Mouse (Mus musculus): ENCODE results near the gene Mri1. TPM values are rescaled to one million over a fixed set of nuclear protein-coding genes. Genes with fewer than 3 reads are reported as not detected.

The Mri1 gene
- polyA plus RNA-seq, 1 experiment from 2014 or later: 53.3 TPM

DNA sequence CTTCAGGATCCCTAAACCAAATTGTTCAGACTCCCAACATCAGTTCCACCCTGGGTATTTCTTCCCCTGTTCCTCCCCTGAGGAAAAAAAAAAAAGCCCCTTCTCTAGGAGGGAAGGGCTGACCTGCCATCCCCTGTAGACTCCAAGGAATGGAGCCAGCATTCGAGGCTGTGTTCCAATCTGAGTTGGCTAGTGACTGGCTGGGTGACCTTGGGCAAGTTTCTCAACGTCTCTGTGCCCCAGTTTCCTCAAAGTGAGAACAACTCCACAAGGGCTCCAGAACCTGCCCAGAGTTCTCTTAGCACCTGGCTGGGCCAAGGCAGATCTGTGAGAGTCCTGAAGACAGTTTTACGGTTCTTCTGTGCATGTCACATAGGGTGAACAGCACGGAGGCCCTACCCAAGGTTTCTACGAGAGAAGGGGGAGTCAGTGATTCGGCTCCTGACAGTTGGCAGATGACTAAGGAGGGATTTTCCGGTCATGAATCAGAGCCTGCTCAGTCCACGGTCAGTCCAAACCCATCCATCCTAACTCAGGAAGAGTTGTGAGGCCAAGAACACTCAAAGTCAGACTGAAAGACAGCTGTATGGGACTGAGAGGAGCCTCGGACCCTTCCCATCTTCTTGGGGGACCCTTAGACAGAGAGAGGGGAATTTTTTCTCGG is 21.2 kb downstream of the Mri1 start:
- Histone ChIP-seq H3K4me1 (peaks cover 38% of the 10 kb centered on the region), H3K36me3 (peaks cover 34% of the 10 kb centered on the region), H3K4me3 (peak overlapping the region; percentile 85), H3K27me3 (no peaks in the 10 kb centered on the region), H3K9me3 (no peaks in the 10 kb centered on the region), H3K9ac (replicated peaks) (peak overlapping the region; percentile 96), H3K4me2 (replicated peaks) (peak overlapping the region; percentile 64), H3K27ac (replicated peaks) (peak overlapping the region; percentile 75; the same call in 1 of the 2 replicates)
- WGBS: 37% methylated on average over 10 of the region's 10 CpGs
- no peak for ATAC-seq (replicated peaks)

DNA sequence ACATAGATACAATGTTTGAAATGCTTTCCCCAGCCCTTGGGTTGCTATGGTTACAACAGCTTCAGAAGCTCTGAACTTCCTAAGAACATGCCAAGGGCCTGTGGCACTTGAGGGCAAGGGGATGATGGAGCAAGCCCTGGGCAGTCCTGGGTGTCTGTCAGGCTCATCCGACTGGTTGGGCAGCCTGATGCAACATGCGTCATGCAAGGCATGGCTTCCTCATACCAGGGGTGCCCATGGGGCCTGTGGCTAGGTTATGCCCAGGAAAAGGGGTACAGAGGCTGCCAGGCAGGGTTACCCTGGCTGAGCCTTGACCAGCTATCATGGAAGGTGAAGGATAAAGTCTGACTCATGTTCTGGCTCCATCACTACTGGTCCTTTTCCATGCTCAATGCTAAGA is 24.1 kb downstream of the Mri1 start:
- H3K4me3 ChIP-seq: no peak overlapping the region
- H3K27ac ChIP-seq (replicated peaks): no peak overlapping the region
- WGBS: 93% methylated on average over 2 of the region's 2 CpGs
- H3K4me2 ChIP-seq (replicated peaks): no peak overlapping the region
- H3K4me1 ChIP-seq: peaks cover 36% of the 10 kb centered on the region
- ATAC-seq (replicated peaks): no peak
- H3K9me3 ChIP-seq: no peaks in the 10 kb centered on the region
- H3K27me3 ChIP-seq: no peaks in the 10 kb centered on the region
- H3K9ac ChIP-seq (replicated peaks): no peak overlapping the region
- H3K36me3 ChIP-seq: peaks cover 61% of the 10 kb centered on the region

DNA sequence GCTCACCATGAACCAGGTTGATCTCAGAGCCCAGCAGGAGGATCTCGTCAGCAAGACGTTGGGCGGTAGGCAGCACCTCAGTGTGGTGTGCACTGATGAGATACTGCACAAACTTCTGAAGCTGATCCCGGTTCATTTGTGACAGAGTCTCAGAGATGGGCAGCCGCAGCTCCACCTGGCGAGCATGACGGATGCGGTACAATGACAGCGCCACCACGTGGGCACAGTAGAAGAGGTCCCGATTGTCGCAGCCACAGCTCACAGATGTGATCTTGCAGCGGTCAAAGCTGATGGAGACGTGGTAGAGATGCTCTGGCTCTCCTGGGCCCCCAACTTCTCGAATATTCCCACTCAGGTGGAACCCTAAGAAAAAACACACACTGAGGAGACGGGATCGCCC is 26.4 kb downstream of the Mri1 start:
- no peak overlapping the region for H3K4me2 ChIP-seq (replicated peaks)
- H3K9ac ChIP-seq (replicated peaks): no peak overlapping the region
- peaks cover 26% of the 10 kb centered on the region for H3K4me1 ChIP-seq
- H3K9me3 ChIP-seq: no peaks in the 10 kb centered on the region
- H3K27ac ChIP-seq (replicated peaks): no peak overlapping the region
- H3K4me3 ChIP-seq: no peak overlapping the region
- peaks cover 84% of the 10 kb centered on the region for H3K36me3 ChIP-seq
- ATAC-seq (replicated peaks): no peak
- WGBS: 73% methylated on average over 17 of the region's 17 CpGs
- H3K27me3 ChIP-seq: no peaks in the 10 kb centered on the region

DNA sequence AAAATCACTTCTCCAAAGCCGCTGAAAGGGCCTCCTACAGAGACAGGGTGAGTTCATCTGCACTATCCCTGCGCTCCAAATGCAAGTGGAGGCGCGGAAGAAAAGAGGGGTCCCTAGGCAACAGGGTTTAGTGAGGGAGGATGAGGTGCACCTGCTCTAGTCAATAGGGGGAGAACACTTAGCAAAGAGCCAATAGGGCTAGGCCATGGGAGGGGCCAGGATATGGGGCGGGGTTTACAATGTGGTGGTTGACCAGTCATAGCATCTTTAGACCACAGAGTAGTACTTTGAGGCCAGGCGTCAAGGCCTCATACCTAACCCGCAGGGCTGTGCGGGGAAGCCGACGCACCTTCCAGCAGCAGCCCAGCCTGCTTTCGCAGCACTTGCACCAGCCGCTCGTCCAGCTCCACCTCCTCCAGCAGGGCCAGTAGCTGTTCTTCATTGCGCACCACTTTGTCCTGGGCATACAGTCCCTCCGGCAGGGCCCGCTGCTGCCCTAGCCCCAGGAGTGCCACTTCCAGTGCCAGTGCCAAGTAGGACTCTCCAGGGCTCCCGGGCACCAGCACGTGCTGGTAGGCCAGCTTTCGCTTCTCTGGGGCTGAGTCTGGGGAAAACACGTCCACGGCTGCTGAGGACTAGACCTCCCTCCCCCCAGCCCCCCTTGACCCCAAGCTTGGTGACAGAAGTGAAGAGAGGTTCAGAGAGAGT is 33.6 kb downstream of the Mri1 start:
- H3K4me1 ChIP-seq: no peaks in the 10 kb centered on the region
- H3K9ac ChIP-seq (replicated peaks): no peak overlapping the region
- 0 out of 2 replicates have a peak, but pooled peaks have one; percentile 35 for ATAC-seq (replicated peaks)
- no peaks in the 10 kb centered on the region for H3K27me3 ChIP-seq
- WGBS: 76% methylated on average over 21 of the region's 21 CpGs
- H3K4me3 ChIP-seq: no peak overlapping the region
- no peak overlapping the region for H3K27ac ChIP-seq (replicated peaks)
- no peak overlapping the region for H3K4me2 ChIP-seq (replicated peaks)
- H3K36me3 ChIP-seq: peaks cover 94% of the 10 kb centered on the region
- no peaks in the 10 kb centered on the region for H3K9me3 ChIP-seq

DNA sequence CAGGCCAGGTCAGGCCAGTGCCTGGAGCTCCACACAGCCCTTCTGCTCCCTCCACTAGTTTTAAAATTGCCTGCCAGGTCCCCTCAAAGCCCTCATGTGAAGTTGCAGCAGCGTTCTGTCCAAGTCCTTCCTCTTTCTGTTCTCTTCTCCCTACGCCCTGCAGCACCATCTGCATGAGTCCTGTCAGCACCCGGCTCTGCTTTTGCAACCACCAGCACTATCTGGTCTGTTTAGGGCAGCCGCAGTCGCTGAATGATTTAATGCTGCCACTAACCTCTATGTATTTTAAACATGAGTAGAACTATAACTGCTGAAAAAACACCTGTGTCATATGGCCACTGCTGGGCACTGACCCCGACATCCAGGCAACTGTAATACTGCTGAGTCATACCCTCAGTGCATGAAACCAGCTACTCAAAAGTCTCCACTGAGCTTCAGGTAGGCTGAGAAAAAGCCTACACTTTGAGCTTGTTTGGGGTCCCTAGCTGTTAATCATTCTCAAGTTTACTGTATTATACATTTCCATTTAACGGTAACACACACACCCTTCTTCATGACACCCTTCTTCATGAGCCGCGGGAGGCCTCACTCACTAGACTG is 34.5 kb downstream of the Mri1 start:
- Histone ChIP-seq H3K27ac (replicated peaks) (no peak overlapping the region), H3K4me2 (replicated peaks) (no peak overlapping the region), H3K9me3 (no peaks in the 10 kb centered on the region), H3K4me1 (no peaks in the 10 kb centered on the region), H3K27me3 (no peaks in the 10 kb centered on the region), H3K4me3 (no peak overlapping the region), H3K9ac (replicated peaks) (no peak overlapping the region), H3K36me3 (peaks cover 94% of the 10 kb centered on the region)
- 91% methylated on average over 9 of the region's 9 CpGs for WGBS
- ATAC-seq (replicated peaks): no peak

DNA sequence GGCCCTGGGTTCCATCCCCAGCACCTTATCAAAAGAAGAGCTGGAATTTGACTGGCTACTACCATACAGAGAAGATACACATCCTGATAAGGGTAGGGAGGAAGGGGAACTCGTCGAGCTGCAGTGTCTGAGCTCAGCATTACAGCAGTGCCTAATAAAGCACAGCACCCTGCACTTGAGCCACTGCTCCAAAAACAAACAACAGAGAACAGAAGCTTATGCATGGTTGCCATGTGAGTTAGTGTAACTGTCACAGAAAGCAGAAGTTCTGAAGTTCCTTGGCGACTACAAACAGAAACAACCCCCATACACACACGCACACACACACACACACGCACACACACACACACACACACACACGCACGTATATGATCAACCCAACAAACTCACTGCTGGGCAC is 37.0 kb downstream of the Mri1 start:
- Histone ChIP-seq H3K4me3 (no peak overlapping the region), H3K9ac (replicated peaks) (no peak overlapping the region), H3K4me1 (no peaks in the 10 kb centered on the region), H3K36me3 (peaks cover 94% of the 10 kb centered on the region), H3K9me3 (no peaks in the 10 kb centered on the region), H3K27me3 (no peaks in the 10 kb centered on the region), H3K27ac (replicated peaks) (no peak overlapping the region), H3K4me2 (replicated peaks) (no peak overlapping the region)
- 89% methylated on average over 7 of the region's 7 CpGs for WGBS
- no peak for ATAC-seq (replicated peaks)

DNA sequence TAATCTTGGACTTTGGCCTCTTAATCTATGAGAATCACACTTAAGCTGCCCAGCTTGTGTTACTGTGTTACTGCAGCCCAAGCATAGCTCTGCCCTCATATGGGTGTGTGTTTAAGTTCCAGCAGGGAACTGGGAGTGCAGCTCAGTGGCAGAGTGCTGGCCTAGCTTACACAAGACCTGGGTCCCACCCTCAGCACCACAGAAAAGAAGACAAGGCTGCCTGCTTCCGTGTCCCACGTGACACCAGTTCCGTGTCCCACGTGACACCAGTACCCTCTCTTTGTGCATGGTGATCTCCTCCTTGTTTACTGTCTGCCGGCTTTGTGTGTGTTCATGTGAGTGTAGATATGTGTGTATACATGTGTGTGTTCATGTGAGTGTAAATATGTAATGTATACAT is 39.0 kb downstream of the Mri1 start:
- WGBS: 94% methylated on average over 5 of the region's 5 CpGs
- Histone ChIP-seq H3K27me3 (no peaks in the 10 kb centered on the region), H3K4me2 (replicated peaks) (no peak overlapping the region)

DNA sequence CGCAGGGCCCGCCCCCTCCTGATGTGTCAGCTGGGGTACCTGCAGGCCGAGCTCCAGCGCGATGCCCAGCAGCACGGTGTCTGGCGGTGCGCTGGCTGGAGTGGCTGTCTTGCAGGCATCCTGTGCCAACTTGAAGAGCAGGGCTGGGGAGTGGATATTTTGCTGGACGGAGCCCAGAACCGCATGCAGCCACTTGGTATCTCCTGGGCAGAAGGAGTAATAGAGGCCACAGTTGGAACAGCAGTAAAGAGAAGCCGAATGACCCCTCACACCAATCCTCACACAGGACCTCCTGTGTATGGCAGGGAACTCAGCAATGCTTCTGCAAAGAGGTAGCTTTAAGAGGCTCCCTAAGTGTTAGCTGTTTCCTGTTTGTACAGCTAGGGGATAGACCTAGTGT is 39.9 kb downstream of the Mri1 start:
- no peak overlapping the region for H3K9ac ChIP-seq (replicated peaks)
- H3K27ac ChIP-seq (replicated peaks): no peak overlapping the region
- H3K4me2 ChIP-seq (replicated peaks): no peak overlapping the region
- no peaks in the 10 kb centered on the region for H3K9me3 ChIP-seq
- H3K27me3 ChIP-seq: no peaks in the 10 kb centered on the region
- no peaks in the 10 kb centered on the region for H3K4me1 ChIP-seq
- ATAC-seq (replicated peaks): no peak
- H3K36me3 ChIP-seq: peaks cover 90% of the 10 kb centered on the region
- no peak overlapping the region for H3K4me3 ChIP-seq
- 96% methylated on average over 11 of the region's 11 CpGs for WGBS

More for the DNA sequence above, 39.0 kb downstream of the Mri1 start:
- Histone ChIP-seq H3K27ac (replicated peaks) (no peak overlapping the region), H3K4me1 (no peaks in the 10 kb centered on the region), H3K9ac (replicated peaks) (no peak overlapping the region), H3K36me3 (peaks cover 91% of the 10 kb centered on the region), H3K9me3 (no peaks in the 10 kb centered on the region), H3K4me3 (no peak overlapping the region)
- no peak for ATAC-seq (replicated peaks)

DNA sequence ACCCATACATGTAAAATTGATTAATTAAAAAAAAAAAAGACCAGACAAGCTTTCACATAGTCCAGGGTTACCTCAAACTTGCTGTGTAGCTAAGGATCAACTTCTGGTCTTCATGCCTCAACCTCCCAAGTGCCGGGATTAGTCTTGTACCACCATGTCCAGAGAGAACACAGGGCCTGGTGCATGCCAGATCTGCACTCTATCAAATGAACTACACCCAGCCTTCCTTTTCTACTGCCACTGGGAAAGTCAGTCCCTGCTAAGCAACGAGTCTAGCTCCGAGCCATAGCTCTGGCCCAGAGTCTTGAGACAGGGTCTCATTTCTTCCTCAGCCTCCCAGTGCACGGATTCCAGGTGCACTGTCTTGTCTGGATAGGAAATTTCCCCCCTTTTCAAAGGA is 43.8 kb downstream of the Mri1 start:
- no peak for ATAC-seq (replicated peaks)
- peaks cover 21% of the 10 kb centered on the region for H3K4me1 ChIP-seq
- no peak overlapping the region for H3K9ac ChIP-seq (replicated peaks)
- H3K36me3 ChIP-seq: peaks cover 70% of the 10 kb centered on the region
- H3K9me3 ChIP-seq: no peaks in the 10 kb centered on the region
- no peak overlapping the region for H3K27ac ChIP-seq (replicated peaks)
- WGBS: 95% methylated on average over 4 of the region's 4 CpGs
- H3K4me2 ChIP-seq (replicated peaks): no peak overlapping the region
- no peak overlapping the region for H3K4me3 ChIP-seq
- H3K27me3 ChIP-seq: no peaks in the 10 kb centered on the region

DNA sequence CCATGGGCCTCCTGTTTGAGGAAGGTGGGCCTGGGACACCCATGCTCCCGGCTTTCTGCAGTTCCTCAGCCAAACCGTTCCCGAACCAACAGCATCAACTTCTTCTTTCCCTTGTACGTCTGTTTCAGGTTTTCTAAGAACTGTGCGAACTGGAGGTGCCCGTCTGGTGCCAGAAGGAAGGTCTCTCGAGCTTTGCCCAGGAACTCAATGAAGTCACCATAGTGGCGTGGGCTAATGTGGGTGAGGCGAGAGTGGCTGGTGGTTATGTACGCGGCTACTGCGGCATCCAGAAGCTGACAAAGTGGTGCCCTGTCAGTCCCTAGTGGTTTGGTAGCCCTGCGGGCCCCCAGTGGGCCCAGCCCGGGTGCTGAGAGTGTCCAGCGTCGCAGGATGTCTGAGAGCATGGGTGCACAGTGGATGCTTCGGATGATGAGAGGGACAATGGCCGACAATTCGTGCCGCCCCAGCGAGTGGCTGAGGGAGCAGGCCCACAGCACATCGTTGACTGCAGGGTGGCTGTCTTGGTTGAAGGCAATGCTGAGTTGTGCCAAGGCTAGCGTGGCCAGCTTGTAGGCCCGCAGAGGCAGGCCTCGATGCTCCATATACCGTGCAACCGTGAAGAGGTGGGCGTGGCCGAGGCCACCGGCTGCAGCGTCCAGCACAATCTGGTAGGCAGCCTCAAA is 45.1 kb downstream of the Mri1 start:
- no peak overlapping the region for H3K27ac ChIP-seq (replicated peaks)
- no peaks in the 10 kb centered on the region for H3K9me3 ChIP-seq
- H3K9ac ChIP-seq (replicated peaks): no peak overlapping the region
- H3K36me3 ChIP-seq: peaks cover 58% of the 10 kb centered on the region
- no peak overlapping the region for H3K4me3 ChIP-seq
- no peaks in the 10 kb centered on the region for H3K27me3 ChIP-seq
- no peak for ATAC-seq (replicated peaks)
- no peak overlapping the region for H3K4me2 ChIP-seq (replicated peaks)
- peaks cover 31% of the 10 kb centered on the region for H3K4me1 ChIP-seq
- WGBS: 93% methylated on average over 31 of the region's 31 CpGs

DNA sequence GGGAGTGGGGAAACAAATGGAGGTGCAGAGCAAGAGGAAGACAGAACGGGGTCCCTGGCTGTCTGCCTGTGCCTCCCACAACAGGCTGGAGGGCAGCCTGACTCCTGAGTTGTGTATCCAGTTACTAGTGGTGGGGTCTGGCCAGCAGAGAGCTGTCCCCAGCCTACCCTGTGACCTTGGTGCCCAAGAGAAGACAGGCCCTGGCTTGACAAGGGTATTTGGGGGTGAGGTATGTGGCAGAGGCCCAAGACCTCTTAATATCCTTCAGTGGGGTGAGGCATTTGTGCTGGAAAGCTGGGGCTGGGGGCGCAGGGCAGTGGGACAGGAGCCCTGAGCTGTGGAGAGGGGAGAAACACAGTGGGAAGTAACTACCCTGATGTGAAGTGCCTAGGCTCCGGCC is 45.9 kb downstream of the Mri1 start:
- Histone ChIP-seq H3K36me3 (peaks cover 49% of the 10 kb centered on the region), H3K4me1 (peaks cover 31% of the 10 kb centered on the region)

More for the DNA sequence above, 45.9 kb downstream of the Mri1 start:
- Histone ChIP-seq H3K9me3 (no peaks in the 10 kb centered on the region), H3K4me2 (replicated peaks) (no peak overlapping the region), H3K27ac (replicated peaks) (no peak overlapping the region), H3K27me3 (no peaks in the 10 kb centered on the region), H3K9ac (replicated peaks) (no peak overlapping the region), H3K4me3 (no peak overlapping the region)
- WGBS: 96% methylated on average over 3 of the region's 3 CpGs
- no peak for ATAC-seq (replicated peaks)
